Mouse (Mus musculus) CH12.LX (cell line): Measurements from ENCODE around the gene Pccb. TPM values are rescaled to one million over a fixed set of nuclear protein-coding genes. Genes with fewer than 3 reads are reported as not detected.
A peak's percentile ranks its signal among the peaks of the same experiment; 100 is the strongest.

Source experiments
- DNase-seq: peaks from one replicate; pipeline ENCODE4 v3.0.0-alpha.2; 2013; ENCODE audit errors: extremely low read depth
- H3K27ac ChIP-seq: 2 replicates; pipeline ENCODE4 v1.5.1; 2012; ENCODE audit warnings: low read depth, mild to moderate bottlenecking, control low read depth, moderate library complexity; ENCODE audit not compliant: insufficient read depth
- H3K27me3 ChIP-seq: replicated peaks from 2 replicates; pipeline ENCODE3; 2012; ENCODE audit warnings: inconsistent platforms
- H3K36me3 ChIP-seq, 2 experiments: replicated peaks in 1 of 2; 2 replicates each; pipeline versions ENCODE3 to v1.6.1; 2012; ENCODE audit warnings: inconsistent platforms in 1 of 2, low read length in 1 of 2, mild to moderate bottlenecking in 1 of 2, mixed read lengths in 1 of 2, moderate library complexity in 1 of 2; ENCODE audit not compliant: control insufficient read depth in 1 of 2, insufficient read depth in 1 of 2
- H3K4me1 ChIP-seq, 2 experiments: 2 replicates each; pipeline ENCODE4 v1.6.1; 2012; ENCODE audit warnings: inconsistent platforms in 1 of 2, moderate library complexity in 1 of 2; ENCODE audit not compliant: insufficient read depth in 2 of 2, control insufficient read depth in 1 of 2
- H3K4me2 ChIP-seq: 2 replicates; pipeline ENCODE4 v1.6.1; 2012; ENCODE audit warnings: low read depth, mild to moderate bottlenecking, control low read depth; ENCODE audit not compliant: poor library complexity, insufficient read depth, severe bottlenecking
- H3K4me3 ChIP-seq, 3 experiments: fragments of 150-350 bp in 1 of 3; sonication (generic) in 1 of 3; replicated peaks in 1 of 3; 2 replicates each; pipeline versions ENCODE3 to v1.5.1; 2011 to 2012; ENCODE audit warnings: low read depth in 2 of 3, low read length in 2 of 3, mild to moderate bottlenecking in 2 of 3, moderate library complexity in 2 of 3, control low read depth in 1 of 3, improper control_type of control experiment in 1 of 3, inconsistent platforms in 1 of 3, mixed read lengths in 1 of 3; ENCODE audit not compliant: poor library complexity in 1 of 3
- H3K79me2 ChIP-seq: replicated peaks from 2 replicates; pipeline ENCODE4 v1.6.1; 2012; ENCODE audit warnings: mild to moderate bottlenecking, moderate library complexity; ENCODE audit not compliant: control insufficient read depth, poor library complexity, insufficient read depth, severe bottlenecking; ENCODE audit errors: extremely low read depth
- H3K9ac ChIP-seq: 2 replicates; pipeline ENCODE4 v1.6.1; 2012; ENCODE audit warnings: low read depth, mild to moderate bottlenecking, control low read depth, moderate library complexity; ENCODE audit not compliant: insufficient read depth
- H3K9me3 ChIP-seq: replicated peaks from 2 replicates; pipeline ENCODE3; 2012; ENCODE audit warnings: low read length, inconsistent platforms, mixed read lengths
- BHLHE40 ChIP-seq: IDR thresholded peaks from 2 replicates; pipeline ENCODE4 v1.6.1; 2011; ENCODE audit warnings: mild to moderate bottlenecking, low read depth, low read length, improper control_type of control experiment
- CHD1 ChIP-seq: IDR thresholded peaks from 2 replicates; pipeline ENCODE4 v1.6.1; 2012; ENCODE audit warnings: low read depth, low read length, improper control_type of control experiment, inconsistent platforms
- CHD2 ChIP-seq: IDR thresholded peaks from 2 replicates; pipeline ENCODE4 v1.6.1; 2011; ENCODE audit warnings: low read length, improper control_type of control experiment
- CTCF ChIP-seq, 2 experiments: IDR thresholded peaks in 1 of 2; conservative IDR thresholded peaks in 1 of 2; 2 replicates each; pipeline ENCODE4 v1.5.1; 2011 to 2012; ENCODE audit warnings: low read depth in 2 of 2, low read length in 2 of 2, improper control_type of control experiment in 1 of 2, inconsistent platforms in 1 of 2, mild to moderate bottlenecking in 1 of 2, moderate library complexity in 1 of 2
- E2F4 ChIP-seq: IDR thresholded peaks from 2 replicates; pipeline ENCODE4 v1.6.1; 2011; ENCODE audit warnings: low read depth, low read length, improper control_type of control experiment; ENCODE audit not compliant: insufficient replicate concordance
- ELF1 ChIP-seq: IDR thresholded peaks from 2 replicates; pipeline ENCODE4 v1.6.1; 2014; ENCODE audit warnings: low read depth, mild to moderate bottlenecking, inconsistent platforms, low read length, improper control_type of control experiment
- EP300 ChIP-seq: IDR thresholded peaks from 2 replicates; pipeline ENCODE4 v1.6.1; 2011; ENCODE audit warnings: low read length, improper control_type of control experiment
- ETS1 ChIP-seq: conservative IDR thresholded peaks from 2 replicates; pipeline ENCODE4 v1.6.1; 2012; ENCODE audit warnings: low read depth, mild to moderate bottlenecking, inconsistent platforms, low read length, improper control_type of control experiment, moderate library complexity
- GABPA ChIP-seq: IDR thresholded peaks from 2 replicates; pipeline ENCODE4 v1.6.1; 2012; ENCODE audit warnings: low read depth, low read length, improper control_type of control experiment, inconsistent platforms; ENCODE audit not compliant: insufficient replicate concordance
- HCFC1 ChIP-seq: IDR thresholded peaks from 2 replicates; pipeline ENCODE4 v1.6.1; 2012; ENCODE audit warnings: low read depth, mild to moderate bottlenecking, inconsistent platforms, low read length, improper control_type of control experiment
- IRF4 ChIP-seq: IDR thresholded peaks from 2 replicates; pipeline ENCODE4 v1.6.1; 2014; ENCODE audit warnings: low read depth, mild to moderate bottlenecking, inconsistent platforms, low read length, improper control_type of control experiment
- JUN ChIP-seq: IDR thresholded peaks from 2 replicates; pipeline ENCODE4 v1.6.1; 2011; ENCODE audit warnings: low read depth, mild to moderate bottlenecking, low read length, improper control_type of control experiment, moderate library complexity; ENCODE audit not compliant: insufficient read depth
- JUND ChIP-seq: conservative IDR thresholded peaks from 2 replicates; pipeline ENCODE4 v1.6.1; 2011; ENCODE audit warnings: low read depth, low read length, improper control_type of control experiment
- KAT2A ChIP-seq: IDR thresholded peaks from 2 replicates; pipeline ENCODE4 v1.6.1; 2012; ENCODE audit warnings: low read length, improper control_type of control experiment, inconsistent platforms; ENCODE audit not compliant: insufficient replicate concordance
- MAFK ChIP-seq: IDR thresholded peaks from 2 replicates; pipeline ENCODE4 v1.6.1; 2011; ENCODE audit warnings: low read length, improper control_type of control experiment; ENCODE audit not compliant: insufficient replicate concordance
- MAX ChIP-seq: IDR thresholded peaks from 2 replicates; pipeline ENCODE4 v1.6.1; 2011; ENCODE audit warnings: low read length, improper control_type of control experiment
- MAZ ChIP-seq: IDR thresholded peaks from 2 replicates; pipeline ENCODE4 v1.6.1; 2012; ENCODE audit warnings: low read depth, mild to moderate bottlenecking, inconsistent platforms, low read length, improper control_type of control experiment, moderate library complexity
- MEF2A ChIP-seq: IDR thresholded peaks from 2 replicates; pipeline ENCODE4 v1.6.1; 2014; ENCODE audit warnings: low read depth, mild to moderate bottlenecking, inconsistent platforms, low read length, improper control_type of control experiment, borderline replicate concordance
- MXI1 ChIP-seq: IDR thresholded peaks from 2 replicates; pipeline ENCODE4 v1.6.1; 2011; ENCODE audit warnings: mild to moderate bottlenecking, low read depth, low read length, improper control_type of control experiment
- MYC ChIP-seq: IDR thresholded peaks from 2 replicates; pipeline ENCODE4 v1.6.1; 2011; ENCODE audit warnings: low read depth, mild to moderate bottlenecking, improper control_type of control experiment, low read length
- NELFE ChIP-seq: IDR thresholded peaks from 2 replicates; pipeline ENCODE4 v1.6.1; 2011; ENCODE audit warnings: low read depth, low read length, improper control_type of control experiment
- NRF1 ChIP-seq: IDR thresholded peaks from 2 replicates; pipeline ENCODE4 v1.6.1; 2014; ENCODE audit warnings: low read depth, mild to moderate bottlenecking, inconsistent platforms, low read length, improper control_type of control experiment, moderate library complexity
- PAX5 ChIP-seq: IDR thresholded peaks from 2 replicates; pipeline ENCODE4 v1.6.1; 2012; ENCODE audit warnings: low read length, inconsistent platforms, mixed read lengths
- POLR2A ChIP-seq: IDR thresholded peaks from 2 replicates; pipeline ENCODE4 v1.6.1; 2011; ENCODE audit warnings: low read depth, mild to moderate bottlenecking, improper control_type of control experiment, low read length
- POLR2AphosphoS2 ChIP-seq: IDR thresholded peaks from 2 replicates; pipeline ENCODE4 v1.6.1; 2011; ENCODE audit warnings: low read depth, low read length, improper control_type of control experiment
- RAD21 ChIP-seq: IDR thresholded peaks from 2 replicates; pipeline ENCODE4 v1.6.1; 2011; ENCODE audit warnings: low read depth, mild to moderate bottlenecking, low read length, improper control_type of control experiment, moderate library complexity
- RCOR1 ChIP-seq: conservative IDR thresholded peaks from 2 replicates; pipeline ENCODE4 v1.6.1; 2012; ENCODE audit warnings: low read depth, mild to moderate bottlenecking, inconsistent platforms, low read length, improper control_type of control experiment
- SIN3A ChIP-seq: IDR thresholded peaks from 2 replicates; pipeline ENCODE4 v1.6.1; 2012; ENCODE audit warnings: low read length, improper control_type of control experiment, inconsistent platforms
- SMC3 ChIP-seq: IDR thresholded peaks from 2 replicates; pipeline ENCODE4 v1.6.1; 2011; ENCODE audit warnings: low read depth, low read length, improper control_type of control experiment
- TBP ChIP-seq: conservative IDR thresholded peaks from 2 replicates; pipeline ENCODE4 v1.6.1; 2011; ENCODE audit warnings: low read depth, low read length, improper control_type of control experiment
- TCF12 ChIP-seq: IDR thresholded peaks from 2 replicates; pipeline ENCODE4 v1.6.1; 2014; ENCODE audit warnings: low read depth, mild to moderate bottlenecking, inconsistent platforms, low read length, improper control_type of control experiment
- UBTF ChIP-seq: IDR thresholded peaks from 2 replicates; pipeline ENCODE4 v1.6.1; 2012; ENCODE audit warnings: low read depth, mild to moderate bottlenecking, inconsistent platforms, low read length, improper control_type of control experiment, moderate library complexity
- USF1 ChIP-seq: IDR thresholded peaks from 2 replicates; pipeline ENCODE4 v1.6.1; 2014; ENCODE audit warnings: low read depth, mild to moderate bottlenecking, inconsistent platforms, low read length, improper control_type of control experiment
- USF2 ChIP-seq: conservative IDR thresholded peaks from 2 replicates; pipeline ENCODE4 v1.6.1; 2011; ENCODE audit warnings: low read depth, low read length, improper control_type of control experiment
- ZC3H11A ChIP-seq: IDR thresholded peaks from 2 replicates; pipeline ENCODE4 v1.6.1; 2012; ENCODE audit warnings: low read depth, mild to moderate bottlenecking, inconsistent platforms, low read length, improper control_type of control experiment
- ZKSCAN1 ChIP-seq: IDR thresholded peaks from 2 replicates; pipeline ENCODE4 v1.6.1; 2012; ENCODE audit warnings: low read depth, inconsistent platforms, low read length, improper control_type of control experiment, borderline replicate concordance
- ZMIZ1 ChIP-seq: IDR thresholded peaks from 2 replicates; pipeline ENCODE4 v1.6.1; 2012; ENCODE audit warnings: low read depth, mild to moderate bottlenecking, inconsistent platforms, low read length, improper control_type of control experiment
- ZNF384 ChIP-seq: IDR thresholded peaks from 2 replicates; pipeline ENCODE4 v1.6.1; 2012; ENCODE audit warnings: low read depth, low read length, improper control_type of control experiment, inconsistent platforms
- dilution Hi-C: fragments of 300-500 bp; cut with MboI; formaldehyde crosslinking; loops from 2 replicates; pipeline ENCODE4 v1.14.3; 2020; ENCODE audit warnings: low sequenced_read_pairs; ENCODE audit not compliant: extremely low pct_unique_long_range_greater_than_20kb, extremely low pct_ligation_motif_present
- in situ Hi-C: fragments of 300-500 bp; cut with MboI; formaldehyde crosslinking; loops from 3 replicates; pipeline ENCODE4 v1.14.3; 2019; ENCODE audit warnings: low sequenced_read_pairs, low pct_ligation_motif_present, low pct_unique_long_range_greater_than_20kb, mixed read lengths
- polyA plus RNA-seq: library from polyadenylated mRNA; unstranded; fragments of >175 nt; gene quantifications from 2 replicates; pipeline ENCODE4 v1.2.1, GENCODE M21; 2012; ENCODE audit warnings: low read depth; ENCODE audit not compliant: insufficient read length
- total RNA-seq, 2 experiments: library from RNA; depleted of rRNA; stranded (reverse); fragments of 300-350 nt in 1 of 2; fragments of >200 nt in 1 of 2; gene quantifications; 2 replicates each; pipeline ENCODE4 v1.2.3; 2012 to 2014

The Pccb gene
- total RNA-seq (2012; rRNA removed) (17.3 and 18.7 TPM in 2 replicates), total RNA-seq (2014; rRNA removed) (17.7 and 18.4 TPM in 2 replicates), polyA plus RNA-seq (26.3 and 31.6 TPM in 2 replicates)

DNA sequence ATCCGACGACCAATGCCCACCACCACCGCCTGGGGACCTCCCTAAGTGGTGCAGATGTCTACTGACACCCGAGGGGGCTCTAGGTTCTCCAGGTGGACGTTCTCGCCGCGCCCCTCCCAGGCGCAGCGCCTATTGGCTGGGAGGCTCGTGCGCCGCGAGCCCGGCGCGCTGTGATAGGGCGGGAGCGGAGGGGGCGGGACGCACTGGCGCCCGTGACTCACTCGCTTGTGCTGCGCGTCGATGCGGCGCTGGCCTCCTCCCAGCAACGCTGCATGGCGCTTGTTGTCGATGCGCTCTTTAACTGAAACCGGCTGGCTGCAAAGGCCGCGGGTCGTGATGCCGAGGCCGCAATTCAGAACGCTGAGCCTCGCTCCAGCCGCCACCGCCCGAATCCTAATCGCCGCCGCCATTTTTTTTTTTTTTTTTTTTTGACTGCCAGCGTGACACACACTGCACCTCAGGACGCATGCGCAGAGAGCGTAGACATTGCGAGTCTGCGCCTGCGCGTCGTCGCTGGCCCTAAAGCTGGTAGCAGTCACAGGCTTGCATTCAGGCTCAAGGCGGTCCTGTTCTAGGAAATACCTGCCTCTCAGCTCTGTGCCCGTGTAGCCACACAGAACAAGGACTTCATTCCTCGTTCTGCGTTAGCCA is at the start of gene Pccb:
TSS of gene Pccb (minus strand) at position 451 of the 651 bp plus-strand sequence.
- Histone ChIP-seq H3K36me3 (peaks cover 0 to 8% of the 10 kb centered on the region in 2 experiments), H3K27ac (peak within 1 kb of the TSS; percentile 70), H3K4me2 (peak within 1 kb of the TSS; percentile 56), H3K4me3 (peak within 1 kb of the TSS; percentile 58 to 66 (median 63)), H3K9me3 (no peaks in the 10 kb centered on the region), H3K79me2 (no peaks in the 10 kb centered on the region), H3K9ac (peak within 1 kb of the TSS; percentile 66), H3K27me3 (no peaks in the 10 kb centered on the region), H3K4me1 (peaks cover 7 to 26% of the 10 kb centered on the region in 2 experiments; a peak in 3 of 4 replicates)
- dilution Hi-C loops, result no loop called here
- TF ChIP-seq ZNF384, result peak; percentile 99
- no peak for TF ChIP-seq E2F4
- 0 out of 2 replicates have a peak, but pooled peaks have one; percentile 60 for TF ChIP-seq UBTF
- peak; percentile 28 for TF ChIP-seq USF1
- TF ChIP-seq MAZ, result peak; percentile 61; the same call in 1 of the 2 replicates
- peak; percentile 73 for TF ChIP-seq HCFC1
- TF ChIP-seq RAD21, result no peak
- no peak for TF ChIP-seq JUN
- peak; percentile 77 for TF ChIP-seq TBP
- 0 out of 2 replicates have a peak, but pooled peaks have one; percentile 40 for TF ChIP-seq KAT2A
- 0 out of 2 replicates have a peak, but pooled peaks have one; percentile 35 for TF ChIP-seq MEF2A
- TF ChIP-seq MAFK, result no peak
- peak; percentile 75; the same call in 1 of the 2 replicates for TF ChIP-seq RCOR1
- no peak; the same call in 1 of the 2 replicates for TF ChIP-seq MYC
- TF ChIP-seq CTCF (conservative IDR thresholded peaks at IDR 0.05 in 1 of 2, IDR thresholded peaks at IDR 0.05 in 1 of 2; ENCODE audit: low read depth in 2 of 2, low read length in 2 of 2), result peak in 1 of 2 experiments; percentile 26; a peak in 2 of 4 replicates
- peak; percentile 93 for TF ChIP-seq TCF12
- TF ChIP-seq USF2, result no peak
- peak; percentile 68; the same call in 1 of the 2 replicates for TF ChIP-seq CHD2
- peak; percentile 80 for TF ChIP-seq ZMIZ1
- TF ChIP-seq ELF1, result peak; percentile 54
- no peak for TF ChIP-seq ZC3H11A
- no peak for TF ChIP-seq PAX5
- no peak for TF ChIP-seq ETS1
- TF ChIP-seq BHLHE40, result peak; percentile 83
- TF ChIP-seq NRF1, result peak; percentile 98
- no peak for TF ChIP-seq GABPA
- peak; percentile 87 for TF ChIP-seq SIN3A
- no peak; the same call in 1 of the 2 replicates for TF ChIP-seq SMC3
- peak; percentile 82; the same call in 1 of the 2 replicates for TF ChIP-seq POLR2AphosphoS2
- TF ChIP-seq POLR2A, result peak; percentile 87
- no peak for TF ChIP-seq JUND
- TF ChIP-seq NELFE, result peak; percentile 83
- no peak for TF ChIP-seq ZKSCAN1
- peak; percentile 88 for TF ChIP-seq MXI1
- TF ChIP-seq CHD1, result no peak
- peak; percentile 58 for TF ChIP-seq MAX
- TF ChIP-seq EP300, result no peak
- peak; percentile 19; the same call in 1 of the 2 replicates for TF ChIP-seq IRF4
- in situ Hi-C loops, result no loop called here
- DNase-seq, result peak; percentile 97
